Mouse (Mus musculus): ENCODE data around the gene Gnat1. TPM values are rescaled to one million over a fixed set of nuclear protein-coding genes. Genes with fewer than 3 reads are reported as not detected.

Gnat1 gene
- polyA plus RNA-seq, 1 experiment from 2014 or later, result 0.53 TPM

GRCm38 (mm10) chr9:107709697-107710483 lies 30.4 kb upstream of the Gnat1 start, which contains the start of gene Sema3f:
TSS of gene Sema3f (minus strand) at chr9:107710475.
- Histone ChIP-seq H3K9me3 (replicated peaks) (no peaks in the 10 kb centered on the region), H3K27ac (peak within 1 kb of the TSS; percentile 71), H3K9ac (peak within 1 kb of the TSS; percentile 66), H3K4me3 (peak within 1 kb of the TSS; percentile 69), H3K36me3 (no peaks in the 10 kb centered on the region), H3K4me2 (peak within 1 kb of the TSS; percentile 99), H3K27me3 (peaks cover 67% of the 10 kb centered on the region), H3K4me1 (replicated peaks) (peaks cover 58% of the 10 kb centered on the region)
- WGBS, result under 1% methylated on average over 80 of the region's 86 CpGs
- peak; percentile 84 for ATAC-seq (replicated peaks; ENCODE audit: insufficient number of reproducible peaks, insufficient read depth, low FRiP score, low read depth)

DNA sequence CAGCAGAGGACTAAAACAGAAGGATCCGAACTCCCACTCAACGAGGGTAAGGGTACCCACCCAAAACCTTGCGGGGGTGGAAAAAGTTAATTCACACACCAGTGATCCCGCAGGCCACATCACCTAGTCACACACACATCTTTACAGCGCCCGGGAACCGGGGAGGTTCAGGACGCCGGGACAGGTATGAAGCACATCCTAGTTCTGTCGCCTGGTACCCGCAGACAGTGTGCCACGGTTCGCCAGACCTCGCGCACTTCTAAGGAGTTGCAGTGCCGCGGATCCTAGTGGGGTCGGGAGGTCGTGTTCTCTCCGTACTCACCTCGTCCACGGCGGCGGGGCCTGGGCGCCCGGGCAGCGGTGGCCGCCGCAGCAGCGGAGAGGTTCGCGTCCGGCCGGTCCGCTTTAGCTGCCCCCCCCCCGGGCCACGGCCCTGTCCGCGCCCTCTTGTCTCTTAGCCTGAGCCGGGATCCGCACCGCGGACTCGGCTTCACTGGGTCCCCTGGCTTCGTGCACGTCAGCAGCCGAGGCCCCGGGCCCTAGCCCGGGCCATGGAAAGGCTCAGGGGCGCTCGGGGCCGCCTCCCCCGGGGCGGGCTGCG lies 29.7 kb upstream of the Gnat1 start:
- no peak; the same call in 1 of the 2 replicates for ATAC-seq (replicated peaks; ENCODE audit: insufficient number of reproducible peaks, insufficient read depth, low FRiP score, low read depth)

GRCm38 (mm10) chr9:107708439-107709095 lies 29.1 kb upstream of the Gnat1 start:
- H3K4me1 ChIP-seq (replicated peaks), result peaks cover 54% of the 10 kb centered on the region
- no peaks in the 10 kb centered on the region for H3K9me3 ChIP-seq (replicated peaks)
- 5% methylated on average over 21 of the region's 21 CpGs for WGBS
- peak overlapping the region; percentile 99 for H3K4me2 ChIP-seq
- H3K27ac ChIP-seq, result 0 out of 2 replicates have a peak overlapping the region, but pooled peaks have one; percentile 39
- no peaks in the 10 kb centered on the region for H3K36me3 ChIP-seq
- ATAC-seq (replicated peaks; ENCODE audit: insufficient number of reproducible peaks, insufficient read depth, low FRiP score, low read depth), result no peak
- H3K4me3 ChIP-seq, result peak overlapping the region; percentile 69
- peak overlapping the region; percentile 66 for H3K9ac ChIP-seq
- peaks cover 67% of the 10 kb centered on the region for H3K27me3 ChIP-seq

More for the DNA sequence above, 29.7 kb upstream of the Gnat1 start:
- Histone ChIP-seq H3K4me2 (peak overlapping the region; percentile 99), H3K4me3 (peak overlapping the region; percentile 69), H3K27ac (peak overlapping the region; percentile 71), H3K36me3 (no peaks in the 10 kb centered on the region), H3K9ac (peak overlapping the region; percentile 66), H3K27me3 (peaks cover 67% of the 10 kb centered on the region), H3K4me1 (replicated peaks) (peaks cover 54% of the 10 kb centered on the region), H3K9me3 (replicated peaks) (no peaks in the 10 kb centered on the region)
- WGBS, result under 1% methylated on average over 53 of the region's 55 CpGs

DNA sequence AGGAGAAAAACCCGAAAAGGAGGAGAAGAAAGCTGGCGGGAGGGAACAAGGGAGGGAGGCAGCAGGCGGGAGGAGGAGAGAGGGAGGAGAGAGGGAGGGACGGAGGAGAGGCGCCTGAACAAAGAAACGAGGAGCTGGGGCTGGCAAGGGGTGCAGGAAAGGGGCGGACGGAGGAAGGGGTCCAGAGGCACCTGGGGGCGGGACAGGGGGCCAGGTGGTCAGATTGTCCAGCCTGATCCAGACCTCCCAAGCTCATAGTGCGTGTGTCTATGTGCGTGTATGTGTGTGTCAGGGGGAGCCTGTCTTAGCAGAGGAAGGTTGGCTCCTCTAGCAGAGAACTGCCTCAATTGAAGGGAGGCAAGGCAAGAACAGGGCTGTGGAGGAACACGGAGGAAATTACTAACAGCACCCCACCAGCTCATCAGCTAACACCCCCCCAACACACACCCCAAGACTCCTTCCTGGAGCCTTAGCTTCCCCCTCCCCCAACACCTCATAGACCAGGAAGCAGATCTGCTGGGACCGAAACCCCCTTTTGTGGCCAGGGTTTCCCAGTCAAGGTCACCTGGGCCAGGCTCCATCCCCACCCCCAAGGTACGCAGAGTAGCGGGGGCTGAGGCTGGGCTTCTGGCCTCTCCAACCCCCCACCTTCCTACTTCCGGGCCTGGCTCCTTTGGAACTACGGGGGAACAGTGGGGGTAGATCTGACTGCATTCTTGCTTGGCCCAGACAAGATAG lies 28.4 kb upstream of the Gnat1 start:
- Histone ChIP-seq H3K27ac (0 out of 2 replicates have a peak overlapping the region, but pooled peaks have one; percentile 39), H3K4me3 (peak overlapping the region; percentile 69), H3K4me2 (peak overlapping the region; percentile 99), H3K9me3 (replicated peaks) (no peaks in the 10 kb centered on the region), H3K27me3 (peaks cover 67% of the 10 kb centered on the region), H3K36me3 (no peaks in the 10 kb centered on the region), H3K4me1 (replicated peaks) (peaks cover 58% of the 10 kb centered on the region), H3K9ac (peak overlapping the region; percentile 66)
- 5% methylated on average over 17 of the region's 17 CpGs for WGBS
- ATAC-seq (replicated peaks; ENCODE audit: insufficient number of reproducible peaks, insufficient read depth, low FRiP score, low read depth), result no peak

DNA sequence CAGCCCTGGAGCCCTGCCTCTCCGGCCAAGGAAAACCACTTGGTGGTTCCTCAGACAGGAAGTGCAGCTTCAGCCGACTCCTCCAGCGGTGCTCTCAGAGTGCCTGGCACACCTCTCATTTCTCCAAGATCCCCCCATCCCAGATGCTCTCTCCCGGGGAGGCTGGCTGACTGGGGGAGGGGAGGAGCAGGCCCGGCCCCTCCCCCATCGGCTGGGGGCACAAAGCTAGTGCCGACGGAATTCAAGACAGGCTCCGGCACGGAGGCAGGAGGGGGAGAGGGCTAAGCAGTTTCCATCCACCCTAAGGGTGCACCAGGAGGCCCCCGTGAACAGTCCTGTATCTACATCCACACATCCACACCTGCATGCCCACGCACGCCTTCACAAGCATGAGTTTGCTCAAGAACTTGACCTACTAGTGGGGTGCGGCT lies 27.3 kb upstream of the Gnat1 start:
- H3K27ac ChIP-seq, result no peak overlapping the region
- peaks cover 65% of the 10 kb centered on the region for H3K27me3 ChIP-seq
- H3K9me3 ChIP-seq (replicated peaks), result no peaks in the 10 kb centered on the region
- peaks cover 67% of the 10 kb centered on the region for H3K4me1 ChIP-seq (replicated peaks)
- no peaks in the 10 kb centered on the region for H3K36me3 ChIP-seq
- H3K4me2 ChIP-seq, result peak overlapping the region; percentile 99
- 0 out of 2 replicates have a peak overlapping the region, but pooled peaks have one; percentile 11 for H3K9ac ChIP-seq
- ATAC-seq (replicated peaks; ENCODE audit: insufficient number of reproducible peaks, insufficient read depth, low FRiP score, low read depth), result no peak
- H3K4me3 ChIP-seq, result peak overlapping the region; percentile 69; the same call in 1 of the 2 replicates
- 4% methylated on average over 14 of the region's 14 CpGs for WGBS

DNA sequence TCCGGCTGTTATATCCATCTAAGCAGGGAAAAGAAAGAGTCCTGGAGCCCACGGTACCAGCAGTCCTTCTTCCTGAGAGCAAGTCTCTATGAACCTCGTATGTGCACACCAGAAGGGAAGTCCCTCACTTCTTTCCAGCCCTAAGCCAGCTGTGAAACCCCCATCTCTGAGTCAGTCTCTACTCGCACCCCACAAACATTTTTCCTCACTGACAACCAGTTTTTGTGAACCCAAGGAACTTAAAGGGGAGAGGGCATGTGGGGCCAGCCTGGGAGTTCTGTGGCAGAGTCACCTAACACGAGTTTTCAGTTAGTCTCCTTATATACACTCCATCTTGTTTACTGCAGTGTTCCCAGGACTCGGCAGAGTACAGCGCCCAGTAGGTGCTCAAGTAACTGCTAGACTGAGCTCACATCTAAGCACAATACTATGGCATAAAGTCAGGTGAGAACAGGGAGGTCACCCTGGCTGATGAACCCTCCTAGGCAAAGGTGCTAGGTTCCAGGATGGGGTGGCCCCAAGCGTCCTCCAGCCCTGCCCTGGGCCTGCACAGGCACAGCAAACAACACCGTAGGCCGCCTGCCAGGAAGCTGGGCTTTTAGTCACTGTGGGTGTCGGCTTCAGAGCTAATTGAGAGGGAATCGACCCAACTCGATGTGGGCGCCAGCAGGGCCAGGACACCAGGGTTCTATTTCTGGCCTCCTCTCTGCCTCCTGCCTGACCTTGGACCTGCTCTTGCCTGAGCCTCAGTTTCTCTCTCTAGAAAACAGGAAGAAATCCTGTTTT lies 24.0 kb upstream of the Gnat1 start:
- H3K36me3 ChIP-seq, result no peaks in the 10 kb centered on the region
- H3K4me2 ChIP-seq, result no peak overlapping the region
- peaks cover 34% of the 10 kb centered on the region for H3K27me3 ChIP-seq
- ATAC-seq (replicated peaks; ENCODE audit: insufficient number of reproducible peaks, insufficient read depth, low FRiP score, low read depth), result no peak
- H3K4me1 ChIP-seq (replicated peaks), result peaks cover 75% of the 10 kb centered on the region
- H3K9me3 ChIP-seq (replicated peaks), result no peaks in the 10 kb centered on the region
- 58% methylated on average over 14 of the region's 14 CpGs for WGBS
- no peak overlapping the region for H3K4me3 ChIP-seq
- H3K27ac ChIP-seq, result no peak overlapping the region
- no peak overlapping the region for H3K9ac ChIP-seq

GRCm38 (mm10) chr9:107702606-107703185 lies 23.2 kb upstream of the Gnat1 start:
- Histone ChIP-seq H3K4me1 (replicated peaks) (peaks cover 75% of the 10 kb centered on the region), H3K36me3 (no peaks in the 10 kb centered on the region), H3K4me2 (no peak overlapping the region), H3K27me3 (peaks cover 27% of the 10 kb centered on the region), H3K9me3 (replicated peaks) (no peaks in the 10 kb centered on the region), H3K9ac (0 out of 2 replicates have a peak overlapping the region, but pooled peaks have one; percentile 3), H3K27ac (peak overlapping the region; percentile 33), H3K4me3 (no peak overlapping the region)
- WGBS, result 72% methylated on average over 3 of the region's 3 CpGs
- no peak for ATAC-seq (replicated peaks; ENCODE audit: insufficient number of reproducible peaks, insufficient read depth, low FRiP score, low read depth)

- Histone ChIP-seq H3K4me2 (no peak overlapping the region), H3K27ac (peak overlapping the region; percentile 46; the same call in 1 of the 2 replicates), H3K9ac (no peak overlapping the region), H3K4me3 (no peak overlapping the region), H3K36me3 (no peaks in the 10 kb centered on the region), H3K4me1 (replicated peaks) (peaks cover 75% of the 10 kb centered on the region), H3K27me3 (peaks cover 16% of the 10 kb centered on the region), H3K9me3 (replicated peaks) (no peaks in the 10 kb centered on the region)
- ATAC-seq (replicated peaks; ENCODE audit: insufficient number of reproducible peaks, insufficient read depth, low FRiP score, low read depth), result no peak
- 48% methylated on average over 12 of the region's 12 CpGs for WGBS
These were observed 22.1 kb upstream of the Gnat1 start for GRCm38 (mm10) chr9:107701594-107701993.

DNA sequence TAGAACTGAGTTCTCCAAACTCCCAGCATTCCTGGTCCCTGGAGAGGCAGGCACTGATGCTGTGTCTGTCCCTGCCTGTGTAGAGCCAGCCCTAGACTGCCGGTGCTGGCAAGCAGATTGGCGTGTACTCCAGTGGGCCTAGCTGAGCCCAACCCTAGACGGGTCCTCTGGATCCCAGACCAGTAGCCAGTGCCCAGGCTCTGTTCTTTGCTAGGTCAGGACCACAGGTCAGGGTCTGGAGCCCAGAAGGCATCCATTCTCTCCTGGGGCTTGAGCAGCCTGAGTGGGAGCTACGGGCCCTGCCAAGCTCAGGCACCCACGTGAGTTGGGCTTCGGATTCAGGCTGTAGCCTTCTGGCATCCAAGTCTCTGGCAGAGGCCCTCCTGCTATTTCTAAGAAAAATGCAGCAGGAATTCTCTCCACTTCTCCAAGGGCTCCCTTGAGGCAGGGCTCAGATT lies 20.6 kb upstream of the Gnat1 start:
- H3K27me3 ChIP-seq, result peaks cover 1% of the 10 kb centered on the region; the same call in 1 of the 2 replicates
- no peaks in the 10 kb centered on the region for H3K9me3 ChIP-seq (replicated peaks)
- no peak overlapping the region for H3K4me2 ChIP-seq
- no peak overlapping the region for H3K4me3 ChIP-seq
- WGBS, result 32% methylated on average over 6 of the region's 6 CpGs
- no peaks in the 10 kb centered on the region for H3K36me3 ChIP-seq
- H3K9ac ChIP-seq, result no peak overlapping the region
- ATAC-seq (replicated peaks; ENCODE audit: insufficient number of reproducible peaks, insufficient read depth, low FRiP score, low read depth), result peak; percentile 25; the same call in 1 of the 2 replicates
- H3K27ac ChIP-seq, result peak overlapping the region; percentile 44
- H3K4me1 ChIP-seq (replicated peaks), result peaks cover 80% of the 10 kb centered on the region
